Mouse (Mus musculus): ENCODE results near the gene Nsl1. TPM values are rescaled to one million over a fixed set of nuclear protein-coding genes. Genes with fewer than 3 reads are reported as not detected.

Nsl1 gene
- total RNA-seq, 2 experiments from 2014 or later, result 3.5 to 5.1 TPM

DNA sequence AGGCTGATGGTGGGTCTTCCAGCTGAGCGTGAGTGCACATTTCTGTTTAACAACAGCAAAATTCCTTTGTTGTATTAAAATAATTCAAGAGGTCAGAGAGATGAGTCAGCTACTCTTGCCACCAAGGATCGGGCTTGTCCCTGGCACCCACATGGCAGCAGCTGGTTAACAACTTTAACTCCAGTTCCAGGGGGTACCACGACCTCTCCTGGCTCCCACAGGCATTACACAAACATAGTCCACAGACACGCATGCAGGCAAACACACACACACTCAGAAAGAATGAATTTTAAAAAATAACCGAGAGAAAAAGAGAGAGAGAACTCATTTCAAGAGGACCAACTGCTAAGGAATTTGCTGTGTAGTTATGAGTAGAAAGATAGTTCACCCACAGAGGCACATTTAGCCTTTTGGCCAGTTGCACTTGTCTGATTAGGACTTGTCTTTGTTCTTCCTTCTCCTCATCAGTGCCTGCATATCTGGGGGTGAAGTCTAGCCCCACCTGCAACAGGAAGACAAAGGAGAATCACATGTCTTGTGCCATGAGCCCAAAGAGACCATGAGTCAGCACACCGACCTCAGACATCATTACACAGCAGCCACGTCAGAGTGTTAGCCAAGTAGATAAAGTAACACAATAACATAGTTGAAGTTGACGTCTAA lies 7.8 kb upstream of the Nsl1 start:
- DNase-seq, result peak; percentile 44

GRCm38 (mm10) chr1:191055533-191055873 lies 7.3 kb upstream of the Nsl1 start:
- no peak for DNase-seq

- no peak for DNase-seq
Observed at GRCm38 (mm10) chr1:191057461-191057860, 5.4 kb upstream of the Nsl1 start.

DNA sequence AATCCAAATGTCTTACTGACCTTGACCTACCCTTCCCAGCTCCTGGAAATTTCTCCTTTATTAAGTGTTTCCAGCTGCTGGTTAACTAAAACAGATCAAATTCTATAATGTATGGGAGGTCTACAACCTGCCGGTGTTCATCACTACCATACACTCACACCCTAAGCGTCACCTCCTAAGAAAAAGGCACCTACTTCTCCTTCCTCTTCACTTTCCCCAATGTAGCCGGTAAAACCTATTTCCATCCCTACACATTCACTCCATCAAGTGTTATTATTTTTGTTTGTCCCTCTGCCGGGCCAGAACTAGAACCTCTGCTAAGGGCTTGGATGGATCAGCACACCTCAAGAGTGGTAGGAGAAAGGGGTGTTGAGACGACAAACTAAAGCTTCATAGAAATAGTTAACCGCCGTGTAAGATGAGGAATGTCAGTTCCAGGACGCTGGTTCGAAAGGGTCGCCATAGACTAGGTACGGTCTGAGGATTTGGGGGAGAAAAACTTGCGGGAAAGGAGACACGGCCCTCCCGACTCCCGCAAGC lies 501 bp upstream of the Nsl1 start:
- no peak for DNase-seq

GRCm38 (mm10) chr1:191063700-191064099 lies 888 bp downstream of the Nsl1 start:
- no peak for DNase-seq

- DNase-seq, result no peak
Observed at GRCm38 (mm10) chr1:191064535-191064934, 1.7 kb downstream of the Nsl1 start.

GRCm38 (mm10) chr1:191065188-191065587 lies 2.4 kb downstream of the Nsl1 start:
- no peak for DNase-seq

GRCm38 (mm10) chr1:191068377-191068776 lies 5.6 kb downstream of the Nsl1 start:
- DNase-seq, result peak; percentile 61

DNA sequence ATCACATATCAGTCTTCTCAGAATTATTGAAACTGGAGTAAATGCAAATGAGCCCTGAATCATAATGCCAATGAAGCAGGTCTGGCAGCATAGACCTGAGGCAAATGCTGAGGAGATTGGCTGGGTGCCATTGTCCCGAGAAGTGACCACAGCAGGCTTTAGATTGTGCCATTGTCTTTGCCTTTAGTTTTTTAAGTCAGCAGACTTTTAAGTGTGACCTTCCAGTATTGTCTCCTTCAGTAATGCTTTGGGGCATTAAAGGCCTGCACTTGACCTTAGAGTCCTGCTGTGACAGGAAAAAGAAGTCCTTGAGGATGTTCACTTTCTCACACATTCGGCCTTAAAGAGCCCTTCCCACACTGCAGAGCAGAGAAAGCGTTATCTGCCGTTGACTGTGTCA lies 7.4 kb downstream of the Nsl1 start:
- no peak for DNase-seq

DNA sequence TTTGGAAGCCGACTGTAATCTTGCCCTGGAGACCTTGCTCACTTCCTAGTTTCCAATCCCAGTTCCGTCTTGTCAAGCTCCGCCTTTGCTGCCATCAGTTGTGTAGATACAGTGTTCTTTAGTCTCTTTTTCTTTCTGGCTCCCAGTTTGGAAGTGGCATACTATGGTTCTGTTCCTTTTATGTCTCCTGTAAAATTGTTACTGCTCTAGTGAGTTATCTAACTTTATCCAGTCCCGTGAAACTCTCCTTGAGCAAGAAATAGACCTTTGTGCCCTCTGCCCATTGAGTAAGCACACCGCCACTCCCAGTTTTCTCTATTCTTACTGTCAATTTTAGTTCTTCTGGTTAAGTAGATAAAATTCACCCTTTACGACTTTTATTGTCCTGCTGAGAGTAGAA lies 8.8 kb downstream of the Nsl1 start:
- DNase-seq, result no peak

- DNase-seq, result peak; percentile 48
Observed at GRCm38 (mm10) chr1:191072329-191072913, 9.6 kb downstream of the Nsl1 start.

GRCm38 (mm10) chr1:191073001-191073400 lies 10.2 kb downstream of the Nsl1 start:
- peak; percentile 78 for DNase-seq

DNA sequence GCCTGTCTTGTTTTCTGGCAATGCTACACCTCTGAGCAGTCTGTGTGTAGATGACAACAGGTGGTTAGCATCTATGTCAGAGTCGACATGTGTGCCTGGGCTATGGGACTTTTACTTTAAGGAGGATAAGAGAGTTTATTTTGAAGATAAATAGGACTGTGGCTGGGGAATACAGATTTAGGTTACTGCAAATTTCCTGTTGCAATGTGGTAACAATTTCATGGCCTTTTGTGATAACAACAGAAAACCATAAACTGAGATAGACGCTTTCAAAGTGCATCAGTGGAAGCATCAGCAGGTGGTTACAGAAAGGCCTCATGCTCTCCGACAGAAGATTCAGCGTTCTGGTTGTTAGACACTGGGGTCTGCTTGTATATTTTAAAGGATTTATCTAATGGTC lies 10.7 kb downstream of the Nsl1 start:
- DNase-seq, result no peak

GRCm38 (mm10) chr1:191075199-191075883 lies 12.5 kb downstream of the Nsl1 start:
- DNase-seq, result peak; percentile 68

DNA sequence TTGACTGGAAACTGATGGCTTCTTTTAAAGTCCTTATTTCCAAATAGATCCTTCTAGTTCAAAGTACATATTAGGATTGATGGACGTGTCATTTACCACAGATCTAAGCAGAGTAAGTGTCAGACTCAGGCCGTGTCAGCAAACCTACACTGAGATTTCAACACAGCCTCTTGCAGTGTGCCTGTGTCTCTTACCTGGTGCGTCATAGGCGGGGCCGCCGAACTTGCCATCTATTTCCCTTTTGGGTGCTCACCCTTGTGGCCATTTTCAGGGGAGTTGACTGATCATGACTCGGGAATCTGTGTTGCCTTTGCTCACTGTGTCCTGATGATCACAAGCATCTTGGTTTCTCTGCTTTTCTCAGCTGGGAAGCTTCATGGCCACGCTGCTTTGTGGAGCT lies 20.4 kb downstream of the Nsl1 start:
- no peak for DNase-seq

- peak; percentile 76 for DNase-seq
Observed at GRCm38 (mm10) chr1:191084951-191085559, 22.2 kb downstream of the Nsl1 start.

DNA sequence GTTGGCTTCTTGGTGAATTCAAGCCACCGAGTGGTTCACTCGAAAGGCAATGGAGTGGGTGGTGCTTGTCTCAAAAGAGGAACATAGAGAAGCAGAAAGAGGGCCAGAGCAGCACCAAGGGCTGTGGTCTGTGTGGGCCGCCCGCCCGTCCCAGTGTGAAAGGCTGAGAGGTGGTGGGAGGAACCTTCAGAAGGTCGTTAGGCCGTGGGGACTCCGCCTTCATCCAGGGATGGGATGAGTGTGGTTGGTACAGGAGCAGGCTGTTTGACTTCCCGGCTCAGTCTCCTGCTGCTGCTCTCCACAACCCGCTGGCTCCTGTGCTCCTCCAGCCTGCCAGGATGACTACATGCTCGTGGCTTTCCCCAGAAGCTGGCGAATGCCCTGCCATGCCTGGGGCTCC lies 22.8 kb downstream of the Nsl1 start:
- no peak for DNase-seq

DNA sequence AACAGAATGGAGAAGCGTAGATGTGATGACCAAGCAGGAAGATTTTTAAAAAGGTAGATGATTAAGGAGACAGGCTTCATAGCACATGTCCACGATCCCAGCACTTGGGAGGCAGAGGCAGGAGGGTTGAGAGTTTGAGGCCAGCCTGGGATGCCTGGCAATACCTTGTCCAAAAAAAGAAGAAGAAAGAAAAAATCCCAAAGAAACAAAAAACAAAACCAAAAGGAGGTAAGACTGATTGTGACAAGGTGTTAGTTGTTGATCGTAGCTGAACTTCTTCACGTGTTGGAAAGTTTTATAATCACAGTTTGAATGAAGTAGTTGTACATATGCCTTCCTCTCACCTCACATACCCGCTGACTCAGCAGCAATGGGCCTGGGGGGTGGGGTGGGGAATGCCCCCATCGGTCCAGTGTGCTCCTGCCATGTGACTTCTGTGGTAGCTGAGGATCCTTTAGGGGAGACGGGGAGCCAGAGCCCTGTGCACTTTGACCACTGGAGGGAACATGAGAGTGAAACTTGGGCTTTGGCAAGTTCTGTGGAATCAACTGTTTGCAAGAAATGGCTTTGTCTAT lies 23.6 kb downstream of the Nsl1 start:
- no peak for DNase-seq

- DNase-seq, result no peak
Observed at GRCm38 (mm10) chr1:191086960-191087359, 24.1 kb downstream of the Nsl1 start.

- DNase-seq, result no peak
Observed at GRCm38 (mm10) chr1:191087955-191088354, 25.1 kb downstream of the Nsl1 start.

- DNase-seq, result no peak
Observed at GRCm38 (mm10) chr1:191089355-191089754, 26.5 kb downstream of the Nsl1 start.

GRCm38 (mm10) chr1:191092050-191092449 lies 29.2 kb downstream of the Nsl1 start:
- DNase-seq, result no peak

DNA sequence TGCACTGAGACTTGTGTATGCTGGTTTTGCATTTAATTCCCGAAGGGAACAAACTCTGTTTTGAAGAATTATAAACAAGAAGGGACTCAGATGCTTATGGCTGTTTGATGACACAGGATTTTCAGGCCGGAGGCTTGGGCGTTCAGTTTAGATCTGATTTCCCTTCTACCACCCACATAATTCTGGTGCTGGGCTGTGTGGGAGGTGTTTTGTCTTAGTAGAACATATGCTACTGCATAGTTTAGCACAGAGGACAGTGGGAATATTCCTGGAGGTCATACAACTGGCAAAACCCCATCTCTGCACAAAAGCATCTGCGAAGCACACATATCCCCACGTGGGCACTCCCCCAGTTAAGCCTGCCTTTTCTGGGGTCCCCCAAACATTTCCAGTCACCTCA lies 30.8 kb downstream of the Nsl1 start:
- no peak for DNase-seq
